Mouse (Mus musculus) olfactory bulb, adult 2 months (tissue): ENCODE data around the gene Atp8a2. TPM values are rescaled to one million over a fixed set of nuclear protein-coding genes. Genes with fewer than 3 reads are reported as not detected.

Experiments used
- H3K27ac ChIP-seq: fragments of 200-500 bp; 2 replicates; pipeline ENCODE4 v1.5.1; 2012; ENCODE audit warnings: low read depth, low read length; ENCODE audit not compliant: insufficient read depth
- H3K4me1 ChIP-seq: fragments of 200-500 bp; 2 replicates; pipeline ENCODE4 v1.6.1; 2012; ENCODE audit warnings: low read length; ENCODE audit not compliant: control insufficient read depth, insufficient read depth
- H3K4me3 ChIP-seq: fragments of 200-500 bp; 2 replicates; pipeline ENCODE4 v1.5.1; 2012; ENCODE audit warnings: mild to moderate bottlenecking, low read depth, low read length, moderate library complexity; ENCODE audit not compliant: insufficient read depth
- CTCF ChIP-seq: fragments of 200-500 bp; IDR thresholded peaks from 2 replicates; pipeline ENCODE4 v1.5.1; 2012; ENCODE audit warnings: low read depth, mild to moderate bottlenecking, low read length, moderate library complexity; ENCODE audit not compliant: insufficient read depth
- POLR2A ChIP-seq: fragments of 200-500 bp; IDR thresholded peaks from 2 replicates; pipeline ENCODE4 v1.6.1; 2012; ENCODE audit warnings: mild to moderate bottlenecking, low read depth, low read length, moderate library complexity; ENCODE audit not compliant: insufficient read depth
- WGBS: fragments of 180-500 bp; shearing (Covaris S2); methylation state at CpG from one replicate; pipeline ENCODE4 v1.1.7; 2018; 5-methylcytosine and 5-hydroxymethylcytosine counted together
- polyA plus RNA-seq: library from polyadenylated mRNA; stranded (reverse); fragments of >200 nt; gene quantifications from 2 replicates; pipeline ENCODE4 v1.2.4, GENCODE M21; 2012; ENCODE audit warnings: low replicate concordance; ENCODE audit not compliant: missing spikeins, insufficient read depth, insufficient read length

Gene Atp8a2
- polyA plus RNA-seq, 1 experiment = not detected

- no peak for TF ChIP-seq CTCF
- no peak for TF ChIP-seq POLR2A
- Histone ChIP-seq H3K4me3 (no peak overlapping the region), H3K27ac (no peak overlapping the region), H3K4me1 (no peaks in the 10 kb centered on the region)
- 80% methylated on average over 5 of the region's 5 CpGs for WGBS
These were observed 208.1 kb downstream of the Atp8a2 start for GRCm38 (mm10) chr14:59988860-59989259.

GRCm38 (mm10) chr14:59987975-59988374 lies 209.0 kb downstream of the Atp8a2 start:
- Histone ChIP-seq H3K4me3 (no peak overlapping the region), H3K4me1 (no peaks in the 10 kb centered on the region), H3K27ac (no peak overlapping the region)
- 90% methylated on average over 3 of the region's 3 CpGs for WGBS
- no peak for TF ChIP-seq CTCF
- no peak for TF ChIP-seq POLR2A

GRCm38 (mm10) chr14:59978007-59978406 lies 219.0 kb downstream of the Atp8a2 start:
- Histone ChIP-seq H3K27ac (no peak overlapping the region), H3K4me1 (no peaks in the 10 kb centered on the region), H3K4me3 (no peak overlapping the region)
- WGBS = 85% methylated on average over 2 of the region's 2 CpGs
- TF ChIP-seq POLR2A (no peak), CTCF (no peak)

GRCm38 (mm10) chr14:59971221-59971730 lies 225.7 kb downstream of the Atp8a2 start:
- no peak overlapping the region for H3K4me3 ChIP-seq
- no peak overlapping the region for H3K27ac ChIP-seq
- 59% methylated on average over 5 of the region's 5 CpGs for WGBS
- TF ChIP-seq CTCF (no peak), POLR2A (no peak)
- no peaks in the 10 kb centered on the region for H3K4me1 ChIP-seq

GRCm38 (mm10) chr14:59969485-59970134 lies 227.4 kb downstream of the Atp8a2 start:
- Histone ChIP-seq H3K4me1 (no peaks in the 10 kb centered on the region), H3K27ac (no peak overlapping the region), H3K4me3 (no peak overlapping the region)
- WGBS = 33% methylated on average over 7 of the region's 7 CpGs
- TF ChIP-seq CTCF (no peak), POLR2A (no peak)

- no peaks in the 10 kb centered on the region for H3K4me1 ChIP-seq
- TF ChIP-seq POLR2A (no peak), CTCF (no peak)
- H3K4me3 ChIP-seq = no peak overlapping the region
- no peak overlapping the region for H3K27ac ChIP-seq
- WGBS = 90% methylated on average over 8 of the region's 8 CpGs
These were observed 229.0 kb downstream of the Atp8a2 start for GRCm38 (mm10) chr14:59967847-59968550.

- no peak for TF ChIP-seq CTCF
- TF ChIP-seq POLR2A = no peak
- Histone ChIP-seq H3K27ac (no peak overlapping the region), H3K4me3 (no peak overlapping the region), H3K4me1 (no peaks in the 10 kb centered on the region)
- WGBS = 59% methylated on average over 4 of the region's 4 CpGs
These were observed 230.0 kb downstream of the Atp8a2 start for GRCm38 (mm10) chr14:59966981-59967380.

- H3K4me1 ChIP-seq = no peaks in the 10 kb centered on the region
- no peak overlapping the region for H3K27ac ChIP-seq
- TF ChIP-seq CTCF (no peak), POLR2A (no peak)
- no peak overlapping the region for H3K4me3 ChIP-seq
- 95% methylated on average over 5 of the region's 5 CpGs for WGBS
These were observed 232.4 kb downstream of the Atp8a2 start for GRCm38 (mm10) chr14:59964569-59964968.

- WGBS = 65% methylated on average over 9 of the region's 9 CpGs
- TF ChIP-seq POLR2A = no peak
- no peak for TF ChIP-seq CTCF
- H3K27ac ChIP-seq = no peak overlapping the region
- no peak overlapping the region for H3K4me3 ChIP-seq
- no peaks in the 10 kb centered on the region for H3K4me1 ChIP-seq
These were observed 236.0 kb downstream of the Atp8a2 start for GRCm38 (mm10) chr14:59960961-59961360.
